Mouse (Mus musculus): ENCODE measurements at regions not wholly inside any gene's neighbourhood (a gene's known extent, or its start where the extent isn't known, plus 50 kb on each side); places are given as distances from the start of the nearest gene placed in this dataset.

DNA sequence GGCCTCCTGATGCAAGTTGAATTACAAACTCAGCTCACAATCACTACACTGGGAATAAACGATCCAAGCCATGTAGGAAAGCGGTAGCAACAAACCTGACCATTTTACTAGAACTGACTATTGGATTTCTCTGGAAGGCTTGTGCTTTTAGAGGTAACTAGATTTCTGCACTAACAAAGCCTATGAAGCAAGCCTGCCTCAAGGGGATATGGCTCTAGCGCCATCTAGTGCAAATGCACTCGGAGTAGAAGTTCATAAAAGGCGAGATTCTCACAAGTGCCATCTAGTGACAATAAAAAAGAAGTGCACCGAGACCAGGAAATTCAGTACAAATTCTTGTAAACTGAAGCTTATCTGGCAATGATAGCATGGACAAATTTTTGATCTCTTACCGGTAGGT lies 364.9 kb upstream of the Fmr1 start:
- peak; percentile 32 for DNase-seq (ENCODE audit: extremely low spot score)

Measured in embryo, embryonic 9.5 days (tissue).